Mouse (Mus musculus): ENCODE data around the gene Cyp2j5. TPM values are rescaled to one million over a fixed set of nuclear protein-coding genes. Genes with fewer than 3 reads are reported as not detected.

The Cyp2j5 gene
- total and polyA plus RNA-seq, 3 experiments, result not detected

DNA sequence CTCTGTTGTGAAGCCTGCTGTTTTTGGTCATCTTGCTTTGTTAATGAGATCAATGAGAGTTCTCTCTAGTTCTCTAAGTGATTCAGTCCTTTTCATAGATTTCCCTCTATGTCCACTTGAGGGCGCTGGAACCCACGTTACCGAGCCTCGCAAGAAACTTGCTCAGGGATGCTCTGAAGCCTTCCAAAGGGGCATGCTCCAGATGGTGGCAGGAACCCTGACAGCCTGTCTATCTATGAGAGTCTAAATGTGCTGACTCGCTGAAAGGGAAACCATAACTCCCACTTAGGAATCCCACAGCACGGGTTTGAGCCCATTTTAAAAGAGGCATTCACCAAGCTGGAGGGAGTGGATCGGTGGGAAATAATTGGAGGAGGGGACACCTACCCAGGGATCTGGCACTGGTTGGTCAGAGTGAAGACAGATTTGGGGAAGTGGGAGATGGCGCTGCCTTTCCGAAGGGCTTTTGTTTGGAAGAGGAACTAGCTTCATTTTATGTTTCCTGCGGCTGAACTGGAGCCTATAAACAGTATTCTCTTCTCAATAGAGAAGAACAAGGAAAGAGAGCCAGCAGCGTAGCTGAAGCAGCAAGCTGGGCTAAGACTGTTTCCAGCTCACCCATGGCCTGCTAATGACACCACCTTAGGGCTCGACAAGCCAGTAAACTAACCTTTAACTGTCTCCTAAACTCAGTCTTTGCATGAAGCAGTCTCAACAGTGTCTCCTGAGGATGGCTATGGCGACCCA lies 32.8 kb upstream of the Cyp2j5 start:
- Histone ChIP-seq H3K27ac (ENCODE audit: insufficient read depth, low read depth) (no peak overlapping the region), H3K9ac (ENCODE audit: insufficient read depth, low read depth) (no peak overlapping the region), H3K27me3 (replicated peaks) (no peaks in the 10 kb centered on the region), H3K36me3 (replicated peaks in 1 of 2; ENCODE audit: control insufficient read depth in 1 of 2, insufficient read depth in 1 of 2, low read length in 1 of 2) (no peaks in the 10 kb centered on the region), H3K4me1 (ENCODE audit: control insufficient read depth in 1 of 2, insufficient read depth in 2 of 2) (no peaks in the 10 kb centered on the region), H3K79me2 (replicated peaks; ENCODE audit: control insufficient read depth, extremely low read depth, insufficient read depth, poor library complexity, severe bottlenecking) (no peaks in the 10 kb centered on the region), H3K4me2 (ENCODE audit: insufficient read depth, low read depth, poor library complexity, severe bottlenecking) (no peak overlapping the region), H3K9me3 (replicated peaks; ENCODE audit: low read length) (peaks cover 59% of the 10 kb centered on the region), H3K4me3 (replicated peaks in 1 of 3; ENCODE audit: low read depth in 2 of 3, low read length in 2 of 3, poor library complexity in 1 of 3) (no peak overlapping the region)
- in situ Hi-C loops (cut with MboI; ENCODE audit: low pct_ligation_motif_present, low pct_unique_long_range_greater_than_20kb, low sequenced_read_pairs) (no loop called here), dilution Hi-C loops (cut with MboI; ENCODE audit: extremely low pct_ligation_motif_present, extremely low pct_unique_long_range_greater_than_20kb, low sequenced_read_pairs) (no loop called here)
- no peak for TF ChIP-seq NRF1 (IDR thresholded peaks at IDR 0.05; ENCODE audit: low read depth, low read length)
- TF ChIP-seq ZC3H11A (IDR thresholded peaks at IDR 0.05; ENCODE audit: low read depth, low read length), result no peak
- no peak for TF ChIP-seq POLR2A (IDR thresholded peaks at IDR 0.05; ENCODE audit: low read depth, low read length)
- TF ChIP-seq CHD1 (IDR thresholded peaks at IDR 0.05; ENCODE audit: low read depth, low read length), result no peak
- no peak for TF ChIP-seq MAFK (IDR thresholded peaks at IDR 0.05; ENCODE audit: insufficient replicate concordance, low read length)
- TF ChIP-seq MXI1 (IDR thresholded peaks at IDR 0.05; ENCODE audit: low read depth, low read length), result no peak
- TF ChIP-seq JUN (IDR thresholded peaks at IDR 0.05; ENCODE audit: insufficient read depth, low read depth, low read length), result no peak
- no peak for TF ChIP-seq CHD2 (IDR thresholded peaks at IDR 0.05; ENCODE audit: low read length)
- TF ChIP-seq NELFE (IDR thresholded peaks at IDR 0.05; ENCODE audit: low read depth, low read length), result no peak
- no peak for TF ChIP-seq ZKSCAN1 (IDR thresholded peaks at IDR 0.05; ENCODE audit: borderline replicate concordance, low read depth, low read length)
- no peak for TF ChIP-seq SMC3 (IDR thresholded peaks at IDR 0.05; ENCODE audit: low read depth, low read length)
- no peak for TF ChIP-seq ZNF384 (IDR thresholded peaks at IDR 0.05; ENCODE audit: low read depth, low read length)
- DNase-seq (ENCODE audit: extremely low read depth), result no peak

GRCm38 (mm10) chr4:96687358-96687803 lies 23.4 kb upstream of the Cyp2j5 start:
- no peak for DNase-seq (ENCODE audit: extremely low read depth)
- TF ChIP-seq E2F4 (IDR thresholded peaks at IDR 0.05; ENCODE audit: insufficient replicate concordance, low read depth, low read length), result no peak
- no peak for TF ChIP-seq MEF2A (IDR thresholded peaks at IDR 0.05; ENCODE audit: borderline replicate concordance, low read depth, low read length)
- TF ChIP-seq JUN (IDR thresholded peaks at IDR 0.05; ENCODE audit: insufficient read depth, low read depth, low read length), result no peak
- TF ChIP-seq USF1 (IDR thresholded peaks at IDR 0.05; ENCODE audit: low read depth, low read length), result no peak
- TF ChIP-seq HCFC1 (IDR thresholded peaks at IDR 0.05; ENCODE audit: low read depth, low read length), result no peak
- H3K36me3 ChIP-seq (replicated peaks in 1 of 2; ENCODE audit: control insufficient read depth in 1 of 2, insufficient read depth in 1 of 2, low read length in 1 of 2), result no peaks in the 10 kb centered on the region
- H3K4me2 ChIP-seq (ENCODE audit: insufficient read depth, low read depth, poor library complexity, severe bottlenecking), result no peak overlapping the region
- no peak overlapping the region for H3K4me3 ChIP-seq (replicated peaks in 1 of 3; ENCODE audit: low read depth in 2 of 3, low read length in 2 of 3, poor library complexity in 1 of 3)
- no peak overlapping the region for H3K9ac ChIP-seq (ENCODE audit: insufficient read depth, low read depth)
- H3K9me3 ChIP-seq (replicated peaks; ENCODE audit: low read length), result peaks cover 48% of the 10 kb centered on the region
- no peaks in the 10 kb centered on the region for H3K4me1 ChIP-seq (ENCODE audit: control insufficient read depth in 1 of 2, insufficient read depth in 2 of 2)
- no peaks in the 10 kb centered on the region for H3K79me2 ChIP-seq (replicated peaks; ENCODE audit: control insufficient read depth, extremely low read depth, insufficient read depth, poor library complexity, severe bottlenecking)
- dilution Hi-C loops (cut with MboI; ENCODE audit: extremely low pct_ligation_motif_present, extremely low pct_unique_long_range_greater_than_20kb, low sequenced_read_pairs) (no loop called here), in situ Hi-C loops (cut with MboI; ENCODE audit: low pct_ligation_motif_present, low pct_unique_long_range_greater_than_20kb, low sequenced_read_pairs) (no loop called here)
- no peaks in the 10 kb centered on the region for H3K27me3 ChIP-seq (replicated peaks)
- no peak overlapping the region for H3K27ac ChIP-seq (ENCODE audit: insufficient read depth, low read depth)
